Mouse (Mus musculus) layer of hippocampus, adult 8-10 months (tissue): ENCODE measurements around the gene Tmem143. TPM values are rescaled to one million over a fixed set of nuclear protein-coding genes. Genes with fewer than 3 reads are reported as not detected.
A peak's percentile ranks its signal among the peaks of the same experiment; 100 is the strongest.
"Not testable (repeated sequence)": the region's sequence is repeated elsewhere in the genome, so short reads cannot be mapped to it uniquely, and the experiment has no call there.

Experiments used
- DNase-seq, 2 experiments: peaks; one replicate each; pipeline ENCODE4 v3.0.0; 2022; ENCODE audit warnings: low spot score in 2 of 2
- total RNA-seq, 4 experiments: library from RNA; stranded (reverse); gene quantifications; 2 replicates each; pipeline ENCODE4 v1.2.4; 2022

Gene Tmem143
- total RNA-seq, 4 experiments from 2014 or later, result 19.8 to 24.1 (median 21.2) TPM

DNA sequence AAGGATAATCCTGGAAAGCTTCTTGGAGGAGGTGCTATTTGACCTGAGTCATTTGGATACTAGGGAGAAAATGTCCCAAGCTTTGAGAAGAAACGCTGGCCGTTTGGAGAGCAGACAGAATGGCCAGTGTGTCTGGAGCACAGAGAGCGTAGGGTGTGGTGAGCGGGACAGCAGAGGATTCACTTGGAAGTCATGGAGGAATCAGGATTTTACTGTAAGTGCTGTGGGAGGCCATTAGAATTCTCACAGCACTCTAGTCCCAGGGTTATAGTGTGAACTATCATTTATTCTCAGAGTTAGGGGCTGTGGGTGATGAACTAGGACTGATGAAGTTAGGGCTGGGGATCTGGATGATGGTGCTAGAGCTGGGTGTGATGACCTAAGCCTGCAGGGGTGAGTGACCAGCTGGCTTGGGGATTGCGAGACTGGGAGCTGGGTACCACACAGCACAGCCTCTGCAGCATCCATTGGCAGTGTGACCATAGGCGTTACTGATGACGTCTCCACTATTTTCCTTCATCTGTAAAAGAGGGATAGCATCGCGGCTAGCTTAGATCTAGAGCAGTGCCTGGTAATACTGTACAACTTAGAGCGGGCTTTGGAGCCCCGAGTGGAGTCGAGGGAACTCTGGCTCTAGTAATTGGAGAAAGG is 25.3 kb downstream of the Tmem143 start:
- no peak for DNase-seq

DNA sequence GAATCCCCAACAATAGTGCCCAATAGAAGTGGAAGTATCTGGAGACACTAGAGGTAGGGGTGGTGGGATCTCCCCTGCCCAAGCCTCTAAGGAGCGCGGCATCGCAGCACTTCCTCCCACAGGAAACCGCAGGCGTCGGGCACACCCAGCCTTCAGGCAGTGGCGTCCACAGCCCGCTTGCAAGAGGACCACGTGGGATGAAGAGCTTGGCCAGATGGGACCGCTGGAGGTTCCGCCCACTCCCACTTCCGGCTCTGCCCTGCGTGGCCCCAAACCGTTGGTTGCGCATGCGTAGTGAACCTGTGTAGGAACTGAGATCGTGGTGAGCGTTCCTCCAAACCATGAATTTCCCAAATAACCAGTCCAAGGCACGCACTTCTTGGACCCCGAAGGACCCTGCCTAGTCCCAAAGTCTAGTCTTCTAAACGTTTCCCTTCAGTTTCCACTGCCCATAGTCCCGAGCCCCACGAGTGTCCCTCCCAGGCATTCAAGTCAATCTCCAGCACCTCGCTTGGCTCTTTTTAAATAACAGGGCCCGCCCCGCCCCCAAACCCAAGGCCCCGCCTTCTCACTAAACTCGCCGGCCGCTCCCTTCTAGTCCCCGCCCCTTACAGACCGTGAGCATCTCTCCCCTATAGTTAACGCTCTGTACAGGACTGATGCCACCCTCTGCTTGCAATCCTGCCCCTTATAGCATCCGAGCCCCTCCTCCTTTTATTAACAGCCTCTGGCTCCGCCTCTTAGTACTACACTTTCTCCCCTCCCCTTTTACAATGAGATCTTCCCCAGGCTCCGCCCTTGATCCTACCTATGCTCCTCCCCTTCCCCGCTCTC is 26.4 kb downstream of the Tmem143 start:
- peak; percentile 94 for DNase-seq

DNA sequence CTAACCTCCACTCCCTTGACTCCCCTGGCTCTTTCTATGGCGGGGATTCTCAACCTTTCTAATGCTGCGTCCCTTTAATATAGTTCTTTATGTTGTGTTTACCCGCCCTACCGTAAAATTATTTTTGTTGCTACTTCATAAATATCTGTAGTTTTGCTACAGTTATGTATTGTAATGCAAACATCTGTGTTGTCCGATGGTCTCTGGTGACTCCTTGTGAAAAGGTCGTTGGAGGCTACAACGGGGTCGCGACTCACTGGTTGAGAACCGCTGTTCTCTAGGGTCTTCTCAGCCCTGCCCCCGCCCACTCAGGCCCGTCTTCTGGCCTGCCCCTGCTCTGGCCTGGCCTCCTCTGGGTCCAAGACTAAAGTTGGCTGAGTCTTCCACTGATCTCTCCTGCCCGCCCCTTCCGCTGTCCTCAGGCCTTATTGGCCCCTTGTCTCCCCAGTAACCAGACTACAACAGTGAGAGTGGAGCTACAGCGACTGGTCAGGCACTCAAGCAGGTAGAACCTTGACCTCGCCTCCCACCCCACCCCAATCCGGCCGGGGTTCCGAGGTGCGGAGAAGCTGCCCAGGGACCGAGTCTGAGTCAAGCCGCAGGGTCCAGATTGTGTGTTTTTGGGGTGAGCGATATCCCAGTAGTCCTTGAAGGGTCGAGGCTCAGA is 27.2 kb downstream of the Tmem143 start, which contains the start of gene Ccdc114:
Ccdc114 (plus strand) TSS at position 311 of the 667 bp plus-strand sequence.
- peak; percentile 34 to 40 for DNase-seq

DNA sequence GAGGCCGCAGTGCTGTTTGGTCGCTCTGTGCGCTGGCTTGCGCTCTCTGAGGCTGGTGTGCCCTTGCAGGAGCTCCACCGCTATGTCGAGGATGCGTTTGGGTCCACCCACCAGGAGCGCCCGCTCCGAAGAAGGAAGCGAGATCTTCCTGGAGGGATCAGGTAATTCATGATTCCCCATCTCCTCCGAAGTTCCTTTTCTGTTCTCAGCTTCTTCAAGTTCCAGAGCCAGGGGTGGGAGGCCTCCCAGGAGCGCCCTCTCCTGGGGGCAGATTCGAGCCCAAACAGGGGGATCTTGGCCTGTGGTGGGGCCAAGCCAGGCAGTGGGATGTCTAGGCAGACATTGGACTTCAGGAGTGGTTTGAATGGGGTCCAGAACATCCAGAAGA is 27.7 kb downstream of the Tmem143 start:
- no peak for DNase-seq

DNA sequence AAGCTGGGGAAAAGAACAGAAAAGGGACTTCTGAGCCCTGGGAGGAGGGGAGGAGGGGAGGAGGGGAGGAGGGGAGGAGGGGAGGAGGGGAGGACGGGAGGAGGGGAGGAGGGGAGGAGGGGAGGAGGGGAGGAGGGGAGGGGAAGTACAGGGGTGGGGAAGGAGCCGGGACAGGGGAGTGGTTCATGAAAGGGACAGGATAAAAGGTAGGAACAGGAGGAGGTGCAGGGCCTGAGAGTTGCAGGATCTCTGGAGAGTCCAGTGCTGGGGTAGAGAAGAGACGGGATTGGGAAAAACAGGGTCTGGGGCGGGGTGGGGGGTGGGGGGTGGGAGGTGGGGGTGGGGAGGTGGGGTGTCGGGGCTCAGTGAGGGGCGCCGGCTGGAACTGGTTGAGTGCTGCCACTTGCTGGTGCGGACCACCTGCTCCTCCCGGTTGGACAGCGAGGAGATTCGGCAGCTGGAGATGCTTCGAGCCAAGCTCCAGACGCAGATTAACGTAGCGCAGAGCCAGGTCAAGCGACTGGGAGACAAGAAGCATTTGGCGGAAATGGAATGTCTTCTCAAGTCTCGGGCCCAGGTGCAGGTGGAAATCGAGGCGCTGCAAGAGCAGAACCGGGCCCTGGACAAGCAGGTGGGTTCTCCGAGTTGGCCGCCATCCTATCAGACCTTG is 32.0 kb downstream of the Tmem143 start:
- no peak for DNase-seq

DNA sequence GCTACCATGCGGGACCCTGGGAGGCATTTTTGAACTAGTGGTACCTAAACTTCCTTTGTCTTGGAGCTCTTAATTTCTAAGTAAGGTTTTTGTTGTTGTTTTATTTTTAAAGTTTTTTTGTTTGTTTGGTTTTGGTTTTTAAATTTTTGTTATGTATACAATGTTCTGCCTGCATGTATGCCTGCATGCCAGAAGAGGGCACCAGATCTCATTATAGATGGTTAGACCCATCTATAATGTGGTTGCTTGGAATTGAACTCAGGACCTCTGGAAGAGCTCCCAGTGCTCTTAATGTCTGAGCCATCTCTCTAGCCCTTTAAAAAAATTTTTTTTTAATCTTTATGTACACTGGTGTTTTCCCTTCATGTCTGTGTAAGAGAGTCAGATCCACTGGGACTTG is 32.9 kb downstream of the Tmem143 start:
- DNase-seq, result no peak

DNA sequence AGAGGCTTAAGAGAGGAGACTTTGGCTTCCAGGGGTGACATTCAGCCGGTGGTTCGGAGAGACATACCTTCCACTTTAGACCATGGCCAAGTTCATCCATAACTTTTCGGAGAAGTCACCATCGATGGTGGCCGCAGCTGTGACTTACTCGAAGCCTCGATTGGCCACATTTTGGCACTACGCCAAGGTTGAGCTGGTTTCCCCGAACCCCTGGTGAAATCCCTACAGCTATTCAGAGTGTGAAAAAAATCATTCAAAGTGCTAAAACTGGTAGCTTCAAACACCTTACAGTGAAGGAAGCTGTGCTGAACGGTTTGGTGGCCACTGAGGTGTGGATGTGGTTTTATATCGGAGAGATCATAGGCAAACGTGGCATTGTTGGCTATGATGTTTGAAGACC is 37.0 kb downstream of the Tmem143 start:
- DNase-seq, result not testable (repeated sequence)

DNA sequence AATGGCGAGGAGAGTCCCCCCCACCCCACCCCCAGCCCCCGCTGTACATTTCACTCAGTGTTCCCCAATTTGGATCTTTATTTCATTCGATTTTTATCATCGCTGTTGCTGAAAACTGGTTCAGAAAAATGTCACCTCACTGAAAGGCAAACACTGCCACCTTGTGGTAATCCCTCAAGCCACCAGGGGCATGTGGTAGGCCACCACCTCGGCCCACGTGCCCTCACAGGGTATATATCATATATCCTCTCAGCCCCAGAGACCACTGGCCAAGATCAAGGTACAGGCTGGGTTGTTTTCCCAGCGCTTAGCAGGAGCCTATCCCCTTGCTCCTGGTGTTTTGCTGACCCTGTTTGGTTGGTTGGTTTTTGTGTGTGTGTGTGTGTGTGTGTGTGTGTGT is 38.4 kb downstream of the Tmem143 start:
- peak in 1 of 2 experiments; percentile 58 for DNase-seq

DNA sequence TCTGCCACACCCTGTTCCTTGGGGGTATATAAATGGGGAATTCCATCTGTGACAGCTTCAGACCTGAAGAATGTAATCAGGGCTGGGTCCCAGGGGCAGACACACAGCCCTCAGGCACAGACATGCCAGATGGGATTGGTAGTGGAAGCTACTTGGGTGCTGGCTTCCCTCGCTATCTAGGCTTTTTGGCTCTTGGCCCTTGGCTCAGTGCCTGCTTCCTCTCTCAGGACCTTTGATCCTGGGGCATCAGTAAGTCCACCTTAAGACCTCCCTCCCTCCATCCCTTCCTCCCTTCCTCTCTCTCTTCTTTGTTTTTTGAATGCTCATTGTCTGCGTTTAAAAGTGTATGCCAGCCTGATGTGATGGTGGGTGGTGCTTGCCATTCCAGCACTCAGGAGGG is 43.1 kb downstream of the Tmem143 start:
- DNase-seq, result no peak

DNA sequence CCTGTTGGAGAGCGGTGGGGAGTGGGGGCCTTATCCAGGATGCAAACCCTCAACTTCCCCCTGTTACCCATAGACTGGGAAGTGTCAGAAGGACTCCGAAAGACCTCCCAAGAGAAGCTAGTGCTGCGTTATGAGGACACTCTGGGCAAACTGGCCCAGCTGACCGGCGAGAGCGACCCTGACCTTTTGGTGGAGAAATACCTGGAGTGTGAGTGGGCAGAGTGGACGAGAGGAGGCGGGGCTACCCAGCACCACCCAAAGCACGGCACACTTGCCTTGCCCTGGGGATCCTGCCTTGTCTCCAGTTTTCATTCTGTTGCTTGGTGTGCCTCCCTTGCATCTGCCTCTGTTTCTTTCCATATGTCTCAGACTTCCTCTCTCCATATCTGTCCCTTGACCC is 45.2 kb downstream of the Tmem143 start:
- DNase-seq, result no peak

DNA sequence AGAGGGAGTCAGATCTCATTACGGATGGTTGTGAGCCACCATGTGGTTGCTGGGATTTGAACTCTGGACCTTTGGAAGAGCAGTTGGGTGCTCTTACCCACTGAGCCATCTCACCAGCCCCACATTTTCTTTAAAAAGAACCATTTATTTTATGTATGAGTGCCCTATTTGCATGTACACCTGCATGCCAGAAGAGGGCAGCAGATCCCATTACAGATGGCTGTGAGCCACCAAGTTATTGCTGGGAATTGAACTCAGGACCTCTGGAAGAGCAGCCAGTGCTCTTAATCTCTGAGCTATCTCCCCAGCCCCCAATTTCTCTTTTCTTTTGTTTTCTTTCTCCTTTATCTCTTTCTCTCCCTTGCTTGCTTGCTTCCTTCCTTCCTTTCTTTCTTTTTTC is 46.5 kb downstream of the Tmem143 start:
- not testable (repeated sequence) for DNase-seq

DNA sequence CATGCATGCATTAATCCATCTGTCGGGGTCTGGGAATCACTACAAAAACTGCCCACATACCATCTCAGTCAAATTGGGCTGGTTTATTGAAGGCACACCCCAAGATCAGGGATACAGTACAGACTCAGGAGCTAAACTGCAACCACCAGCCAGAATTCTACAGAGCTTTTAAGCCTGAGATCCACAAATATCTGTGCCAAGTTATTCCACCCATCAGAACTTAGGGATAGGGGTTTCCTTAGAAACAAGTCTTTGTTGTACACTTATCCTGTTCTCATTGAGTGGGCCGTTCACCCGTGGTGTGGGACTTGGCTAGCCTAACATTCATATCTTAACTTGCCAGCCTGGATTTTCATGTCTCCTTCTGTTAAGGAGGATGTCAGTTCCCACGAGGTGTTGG is 52.3 kb downstream of the Tmem143 start:
- no peak for DNase-seq

DNA sequence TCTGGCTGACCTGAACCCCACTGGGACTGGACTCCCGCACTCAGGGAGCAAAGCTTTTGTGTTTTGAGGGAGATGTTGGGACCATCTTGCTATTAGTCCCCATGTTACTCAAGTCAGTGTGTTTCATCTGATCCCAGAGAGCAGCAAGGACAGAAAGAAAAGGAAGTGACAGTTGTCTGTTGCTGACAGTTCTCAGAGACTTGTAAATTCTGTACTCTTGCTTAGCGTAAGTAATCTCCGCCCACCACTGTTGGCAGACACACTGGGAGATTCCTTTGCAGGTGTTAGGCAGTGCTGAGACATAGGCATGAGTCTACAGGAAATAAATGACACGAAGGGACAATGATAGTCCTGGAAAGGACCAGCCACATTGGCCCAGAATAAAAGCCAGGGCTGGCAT is 59.9 kb downstream of the Tmem143 start:
- no peak for DNase-seq

Other genes with a start within 250 kb of the Tmem143 start
- under 1 TPM in 3 of 4 experiments, not detected in 1; 0.20 to 0.27 (median 0.23) TPM for gene Fut2, start 230.5 kb upstream of the Tmem143 start, total RNA-seq
- gene Ntn5, start 212.9 kb upstream of the Tmem143 start, total RNA-seq, result 10 to 100 TPM in 3 of 4 experiments, 1 to 10 TPM in 1; 9.1 to 13.5 (median 11.6) TPM
- gene Sec1, start 202.5 kb upstream of the Tmem143 start, total RNA-seq, result 1 to 10 TPM; 1.6 to 4.6 (median 3.3) TPM
- gene Car11, start 197.1 kb upstream of the Tmem143 start, total RNA-seq, result 100 to 1,000 TPM; 158 to 230 (median 187) TPM
- gene Dbp, start 191.9 kb upstream of the Tmem143 start, total RNA-seq, result 100 to 1,000 TPM in 2 of 4 experiments, 10 to 100 TPM in 2; 76.7 to 136 (median 109) TPM
- 100 to 1,000 TPM; 385 to 434 (median 409) TPM for gene Rpl18, start 181.5 kb upstream of the Tmem143 start, total RNA-seq
- gene Sphk2, start 178.9 kb upstream of the Tmem143 start, total RNA-seq, result 10 to 100 TPM; 28.1 to 36.7 (median 32.7) TPM
- gene Fam83e, start 175.7 kb upstream of the Tmem143 start, total RNA-seq, result under 1 TPM in 3 of 4 experiments, not detected in 1; 0.18 to 0.41 (median 0.19) TPM
- gene Spaca4, start 171.1 kb upstream of the Tmem143 start, total RNA-seq, result not detected
- 100 to 1,000 TPM; 251 to 313 (median 283) TPM for gene Lmtk3, start 113.2 kb upstream of the Tmem143 start, total RNA-seq
- 10 to 100 TPM in 3 of 4 experiments, 1 to 10 TPM in 1; 9.9 to 12.5 (median 11.3) TPM for gene Sult2b1, start 112.3 kb upstream of the Tmem143 start, total RNA-seq
- 100 to 1,000 TPM; 135 to 147 (median 139) TPM for gene Cyth2, start 82.4 kb upstream of the Tmem143 start, total RNA-seq
- gene Kcnj14, start 72.2 kb upstream of the Tmem143 start, total RNA-seq, result 1 to 10 TPM; 1.6 to 2.1 (median 1.8) TPM
- gene Grwd1, start 66.0 kb upstream of the Tmem143 start, total RNA-seq, result 10 to 100 TPM; 19.3 to 24.7 (median 22.3) TPM
- 10 to 100 TPM; 72.8 to 86.3 (median 79.1) TPM for gene Kdelr1, start 24.2 kb upstream of the Tmem143 start, total RNA-seq
- 10 to 100 TPM in 2 of 4 experiments, 1 to 10 TPM in 2; 8.6 to 11.1 (median 10.1) TPM for gene Grin2d, start 18.6 kb upstream of the Tmem143 start, total RNA-seq
- under 1 TPM in 1 of 4 experiments, not detected in 3; 0.64 TPM for gene Syngr4, start 227 bp upstream of the Tmem143 start, total RNA-seq
- 1 to 10 TPM; 2.6 to 6.3 (median 6.2) TPM for gene Emp3, start 24.5 kb downstream of the Tmem143 start, total RNA-seq
- 1 to 10 TPM; 3.7 to 5.4 (median 4.5) TPM for gene Ccdc114, start 27.1 kb downstream of the Tmem143 start, total RNA-seq
- 1 to 10 TPM; 1.8 to 3.5 (median 2.6) TPM for gene Abcc6, start 133.4 kb downstream of the Tmem143 start, total RNA-seq
- 100 to 1,000 TPM in 3 of 4 experiments, 10 to 100 TPM in 1; 96.7 to 108 (median 105) TPM for gene Nomo1, start 136.8 kb downstream of the Tmem143 start, total RNA-seq
- 10 to 100 TPM; 30.2 to 36.4 (median 33.9) TPM for gene Kcnj11, start 203.8 kb downstream of the Tmem143 start, total RNA-seq